In the genomic region with DNA sequence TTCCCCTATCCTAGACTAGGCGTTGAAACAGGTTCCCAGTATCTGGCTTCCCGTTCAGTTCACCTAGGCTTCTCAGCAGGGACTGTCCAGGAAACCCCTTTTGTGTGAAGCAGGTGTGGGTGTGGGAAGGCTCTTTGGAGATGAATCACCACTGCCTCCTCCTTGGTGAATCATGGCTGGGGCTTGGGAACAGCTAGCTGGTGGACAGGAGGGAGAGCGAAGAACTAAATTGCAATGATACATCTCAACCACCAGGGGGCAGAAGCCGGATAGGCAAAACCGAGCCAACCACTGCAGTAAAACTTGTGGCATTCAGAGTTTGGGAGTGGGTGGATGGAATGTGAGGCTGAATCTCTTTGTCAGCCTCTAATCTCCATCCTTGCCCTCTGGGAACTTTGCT, we compare ENCODE assay signal across 8 mouse cellular contexts. TPM values are rescaled to one million over a fixed set of nuclear protein-coding genes. Genes with fewer than 3 reads are reported as not detected.
DNase-seq lines count a peak whose midpoint lies in the region; ATAC-seq lines count a peak whose summit lies in the region.

No protein-coding gene starts in this region.

- DNase-seq in urinary bladder, adult 2 months (ENCODE audit: low spot score), result peak; percentile 60
- no peak for DNase-seq in urinary bladder, postnatal 10 days (ENCODE audit: low spot score)
- peak; percentile 66 for DNase-seq in embryo, embryonic 11.5 days (ENCODE audit: low read depth, low spot score)
- peak; percentile 75 for DNase-seq in heart, adult 8-10 months (ENCODE audit: low spot score)
- peak; percentile 64 for DNase-seq in kidney, postnatal 14 days
- DNase-seq in neural tube, embryonic 11.5 days (ENCODE audit: low spot score), result peak; percentile 66
- peak; percentile 82 for DNase-seq in telencephalon, adult 2 months (ENCODE audit: low read depth, low spot score)

- ATAC-seq in liver, embryonic 12.5 days, result 0 out of 2 replicates have a peak, but pooled peaks have one; percentile 22
- ATAC-seq in neural tube, embryonic 11.5 days (ENCODE audit: insufficient read depth, low FRiP score, low TSS enrichment), result peak; percentile 27; the same call in 1 of the 2 replicates

- H3K4me3 ChIP-seq in liver, embryonic 12.5 days, result no peak overlapping the region
- no peak overlapping the region for H3K4me3 ChIP-seq in neural tube, embryonic 11.5 days (ENCODE audit: low read depth, low read length)

- H3K4me2 ChIP-seq in liver, embryonic 12.5 days, result no peak overlapping the region
- H3K4me2 ChIP-seq in neural tube, embryonic 11.5 days (ENCODE audit: low read depth), result no peak overlapping the region

- H3K27ac ChIP-seq in liver, embryonic 12.5 days, result no peak overlapping the region
- H3K27ac ChIP-seq in neural tube, embryonic 11.5 days (ENCODE audit: low read depth, low read length), result no peak overlapping the region

- H3K9me3 ChIP-seq in liver, embryonic 12.5 days (replicated peaks), result no peaks in the 10 kb centered on the region
- no peaks in the 10 kb centered on the region for H3K9me3 ChIP-seq in neural tube, embryonic 11.5 days (ENCODE audit: control insufficient read depth, low read length)

- 28% methylated on average over 5 of the region's 5 CpGs for WGBS in liver, embryonic 12.5 days (ENCODE audit: insufficient replicate concordance)
- WGBS in neural tube, embryonic 11.5 days, result 33% methylated on average over 5 of the region's 5 CpGs

- no peaks in the 10 kb centered on the region for H3K27me3 ChIP-seq in liver, embryonic 12.5 days (replicated peaks)
- H3K27me3 ChIP-seq in neural tube, embryonic 11.5 days (ENCODE audit: control insufficient read depth, insufficient read depth, low read length), result no peaks in the 10 kb centered on the region

- no peaks in the 10 kb centered on the region; the same call in 1 of the 2 replicates for H3K4me1 ChIP-seq in liver, embryonic 12.5 days
- no peaks in the 10 kb centered on the region for H3K4me1 ChIP-seq in neural tube, embryonic 11.5 days (ENCODE audit: control insufficient read depth, insufficient read depth, low read length)

- H3K36me3 ChIP-seq in liver, embryonic 12.5 days, result no peaks in the 10 kb centered on the region
- no peaks in the 10 kb centered on the region for H3K36me3 ChIP-seq in neural tube, embryonic 11.5 days (ENCODE audit: control insufficient read depth, insufficient read depth, low read length)

- no peak overlapping the region for H3K9ac ChIP-seq in liver, embryonic 12.5 days
- no peak overlapping the region for H3K9ac ChIP-seq in neural tube, embryonic 11.5 days (ENCODE audit: low read length)

RNA-seq across cellular contexts. Expression of gene S100a2, which starts 4.5 kb away (rescaled TPM):
- polyA plus RNA-seq in urinary bladder, adult 2 months (2012; rRNA removed), result not detected in 2 replicates
- not detected for total RNA-seq in heart, adult 8-10 months (2022)
- polyA plus RNA-seq in liver, embryonic 12.5 days (2016; fragmentation: Nextera tagmentation; extraction: Ambion mirVana), result not detected in 2 replicates
- not detected in 2 replicates for polyA plus RNA-seq in neural tube, embryonic 11.5 days (2014; fragmentation: Nextera tagmentation; extraction: Ambion mirVana)

RNA-seq across cellular contexts. Expression of gene Gm42674, which starts 16.1 kb away (rescaled TPM):
- polyA plus RNA-seq in urinary bladder, adult 2 months (2012; rRNA removed), result 0.41 and 0.81 TPM in 2 replicates
- not detected for total RNA-seq in heart, adult 8-10 months (2022)
- not detected in 2 replicates for polyA plus RNA-seq in liver, embryonic 12.5 days (2016; fragmentation: Nextera tagmentation; extraction: Ambion mirVana)
- not detected in 2 replicates for polyA plus RNA-seq in neural tube, embryonic 11.5 days (2014; fragmentation: Nextera tagmentation; extraction: Ambion mirVana)

RNA-seq across cellular contexts. Expression of gene S100a4, which starts 18.0 kb away (rescaled TPM):
- polyA plus RNA-seq in urinary bladder, adult 2 months (2012; rRNA removed), result 263 and 329 TPM in 2 replicates
- total RNA-seq in heart, adult 8-10 months (2022), result 10 to 100 TPM in 2 of 4 experiments, 1 to 10 TPM in 2; 5.9 to 16.2 (median 9.5) TPM
- polyA plus RNA-seq in liver, embryonic 12.5 days (2016; fragmentation: Nextera tagmentation; extraction: Ambion mirVana), result 0.55 and 0.69 TPM in 2 replicates
- 0.55 TPM in 1 of 2 replicates, not detected in the other for polyA plus RNA-seq in neural tube, embryonic 11.5 days (2014; fragmentation: Nextera tagmentation; extraction: Ambion mirVana)

RNA-seq across cellular contexts. Expression of gene S100a5, which starts 22.7 kb away (rescaled TPM):
- 9.8 and 10.2 TPM in 2 replicates for polyA plus RNA-seq in urinary bladder, adult 2 months (2012; rRNA removed)
- total RNA-seq in heart, adult 8-10 months (2022), result not detected
- polyA plus RNA-seq in liver, embryonic 12.5 days (2016; fragmentation: Nextera tagmentation; extraction: Ambion mirVana), result not detected in 2 replicates
- polyA plus RNA-seq in neural tube, embryonic 11.5 days (2014; fragmentation: Nextera tagmentation; extraction: Ambion mirVana), result not detected in 2 replicates

RNA-seq across cellular contexts. Expression of gene S100a3, which starts 25.2 kb away (rescaled TPM):
- 3.3 and 4.7 TPM in 2 replicates for polyA plus RNA-seq in urinary bladder, adult 2 months (2012; rRNA removed)
- total RNA-seq in heart, adult 8-10 months (2022), result not detected
- 0.04 TPM in 1 of 2 replicates, not detected in the other for polyA plus RNA-seq in liver, embryonic 12.5 days (2016; fragmentation: Nextera tagmentation; extraction: Ambion mirVana)
- polyA plus RNA-seq in neural tube, embryonic 11.5 days (2014; fragmentation: Nextera tagmentation; extraction: Ambion mirVana), result not detected in 2 replicates

Comparison
In these comparisons a context has a peak if more than half of its experiments do, and no peak if none do; other contexts are left out.
1. RNA of gene S100a4, which starts 18.0 kb away (polyA plus RNA-seq): 263 to 329 TPM in urinary bladder, adult 2 months; 0.55 to 0.69 TPM in liver, embryonic 12.5 days and 0.55 TPM in neural tube, embryonic 11.5 days; every median in the first group is over 100 times any median in the second.